Mouse (Mus musculus): ENCODE results near the gene Kif5c.

The Kif5c gene

GRCm38 (mm10) chr2:49661348-49661747 lies 42.2 kb downstream of the Kif5c start:
- no peak for DNase-seq (ENCODE audit: low read depth in 2 of 2, low spot score in 2 of 2)

GRCm38 (mm10) chr2:49661872-49662271 lies 42.8 kb downstream of the Kif5c start:
- DNase-seq (ENCODE audit: low read depth in 2 of 2, low spot score in 2 of 2): no peak

- no peak for DNase-seq (ENCODE audit: low read depth in 2 of 2, low spot score in 2 of 2)
These were observed 52.8 kb downstream of the Kif5c start for GRCm38 (mm10) chr2:49671753-49672500.

GRCm38 (mm10) chr2:49672501-49672874 lies 53.4 kb downstream of the Kif5c start:
- DNase-seq (ENCODE audit: low read depth in 2 of 2, low spot score in 2 of 2): no peak

GRCm38 (mm10) chr2:49676020-49676419 lies 56.9 kb downstream of the Kif5c start:
- no peak for DNase-seq (ENCODE audit: low read depth in 2 of 2, low spot score in 2 of 2)

- no peak for DNase-seq (ENCODE audit: low read depth in 2 of 2, low spot score in 2 of 2)
These were observed 59.3 kb downstream of the Kif5c start for GRCm38 (mm10) chr2:49678386-49678785.

GRCm38 (mm10) chr2:49679135-49679964 lies 60.3 kb downstream of the Kif5c start:
- no peak for DNase-seq (ENCODE audit: low read depth in 2 of 2, low spot score in 2 of 2)

- no peak for DNase-seq (ENCODE audit: low read depth in 2 of 2, low spot score in 2 of 2)
These were observed 63.7 kb downstream of the Kif5c start for GRCm38 (mm10) chr2:49682754-49683153.

- no peak for DNase-seq (ENCODE audit: low read depth in 2 of 2, low spot score in 2 of 2)
These were observed 65.7 kb downstream of the Kif5c start for GRCm38 (mm10) chr2:49684808-49685207.

GRCm38 (mm10) chr2:49690421-49690826 lies 71.3 kb downstream of the Kif5c start:
- no peak for DNase-seq (ENCODE audit: low read depth in 2 of 2, low spot score in 2 of 2)

GRCm38 (mm10) chr2:49691441-49691840 lies 72.3 kb downstream of the Kif5c start:
- DNase-seq (ENCODE audit: low read depth in 2 of 2, low spot score in 2 of 2): no peak

- no peak for DNase-seq (ENCODE audit: low read depth in 2 of 2, low spot score in 2 of 2)
These were observed 75.6 kb downstream of the Kif5c start for GRCm38 (mm10) chr2:49694727-49695126.

- DNase-seq (ENCODE audit: low read depth in 2 of 2, low spot score in 2 of 2): no peak
These were observed 76.4 kb downstream of the Kif5c start for GRCm38 (mm10) chr2:49695461-49695860.

GRCm38 (mm10) chr2:49698851-49699250 lies 79.8 kb downstream of the Kif5c start:
- no peak for DNase-seq (ENCODE audit: low read depth in 2 of 2, low spot score in 2 of 2)

GRCm38 (mm10) chr2:49700176-49700971 lies 81.3 kb downstream of the Kif5c start:
- DNase-seq (ENCODE audit: low read depth in 2 of 2, low spot score in 2 of 2): no peak

- no peak for DNase-seq (ENCODE audit: low read depth in 2 of 2, low spot score in 2 of 2)
These were observed 91.1 kb downstream of the Kif5c start for GRCm38 (mm10) chr2:49710223-49710622.

GRCm38 (mm10) chr2:49711693-49712092 lies 92.6 kb downstream of the Kif5c start:
- DNase-seq (ENCODE audit: low read depth in 2 of 2, low spot score in 2 of 2): no peak

GRCm38 (mm10) chr2:49712336-49712887 lies 93.3 kb downstream of the Kif5c start:
- DNase-seq (ENCODE audit: low read depth in 2 of 2, low spot score in 2 of 2): no peak

- no peak for DNase-seq (ENCODE audit: low read depth in 2 of 2, low spot score in 2 of 2)
These were observed 97.4 kb downstream of the Kif5c start for GRCm38 (mm10) chr2:49716490-49716889.

- DNase-seq (ENCODE audit: low read depth in 2 of 2, low spot score in 2 of 2): no peak
These were observed 98.5 kb downstream of the Kif5c start for GRCm38 (mm10) chr2:49717437-49718116.

- no peak for DNase-seq (ENCODE audit: low read depth in 2 of 2, low spot score in 2 of 2)
These were observed 99.4 kb downstream of the Kif5c start for GRCm38 (mm10) chr2:49718492-49718891.
